Mouse (Mus musculus) bone marrow macrophage, adult 2 months (primary cell): ENCODE measurements around the gene Tmem273.

Experiments
- CTCF ChIP-seq: IDR thresholded peaks from 2 replicates; pipeline ENCODE4 v1.5.1; 2012; ENCODE audit warnings: low read depth, mild to moderate bottlenecking, low read length, moderate library complexity
- POLR2A ChIP-seq: IDR thresholded peaks from 2 replicates; pipeline ENCODE4 v1.6.1; 2012; ENCODE audit warnings: mild to moderate bottlenecking, low read depth, low read length, borderline replicate concordance

DNA sequence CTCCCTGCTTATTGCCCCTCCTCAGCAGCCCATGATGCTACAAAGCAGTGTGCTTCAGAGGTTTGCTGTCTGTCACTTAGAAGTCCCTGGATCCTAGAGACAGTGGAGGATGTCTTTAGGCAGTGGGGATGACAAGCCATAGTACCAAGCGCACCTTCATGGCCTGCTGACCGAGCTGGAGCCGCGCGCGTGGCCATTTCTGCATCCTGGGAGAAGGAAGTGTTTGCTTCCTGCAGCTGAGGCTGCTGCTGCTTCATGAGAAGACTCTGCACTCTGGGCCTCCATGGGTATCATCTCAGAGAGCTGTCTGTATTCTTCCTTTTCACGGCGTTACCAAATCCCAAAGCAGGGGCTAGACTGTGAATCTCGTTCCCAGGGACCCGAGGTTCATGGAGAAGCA is 72.6 kb downstream of the Tmem273 start:
- TF ChIP-seq CTCF: no peak
- no peak for TF ChIP-seq POLR2A
